Mouse (Mus musculus) inflammation-experienced regulatory T-cells, adult 6 months (primary cell): Measurements from ENCODE around the gene Zmynd8. TPM values are rescaled to one million over a fixed set of nuclear protein-coding genes. Genes with fewer than 3 reads are reported as not detected.

Experiments
- ATAC-seq: one replicate; pipeline ENCODE4 v1.8.0; 2017
- polyA plus RNA-seq, 3 experiments: library from polyadenylated mRNA; unstranded; fragments of 100-300 nt; shearing (Covaris generic); gene quantifications; one replicate each; pipeline ENCODE4 v1.2.1; 2017

Gene Zmynd8
- polyA plus RNA-seq, 3 experiments from 2014 or later = 43.3 to 65.6 (median 61.9) TPM

DNA sequence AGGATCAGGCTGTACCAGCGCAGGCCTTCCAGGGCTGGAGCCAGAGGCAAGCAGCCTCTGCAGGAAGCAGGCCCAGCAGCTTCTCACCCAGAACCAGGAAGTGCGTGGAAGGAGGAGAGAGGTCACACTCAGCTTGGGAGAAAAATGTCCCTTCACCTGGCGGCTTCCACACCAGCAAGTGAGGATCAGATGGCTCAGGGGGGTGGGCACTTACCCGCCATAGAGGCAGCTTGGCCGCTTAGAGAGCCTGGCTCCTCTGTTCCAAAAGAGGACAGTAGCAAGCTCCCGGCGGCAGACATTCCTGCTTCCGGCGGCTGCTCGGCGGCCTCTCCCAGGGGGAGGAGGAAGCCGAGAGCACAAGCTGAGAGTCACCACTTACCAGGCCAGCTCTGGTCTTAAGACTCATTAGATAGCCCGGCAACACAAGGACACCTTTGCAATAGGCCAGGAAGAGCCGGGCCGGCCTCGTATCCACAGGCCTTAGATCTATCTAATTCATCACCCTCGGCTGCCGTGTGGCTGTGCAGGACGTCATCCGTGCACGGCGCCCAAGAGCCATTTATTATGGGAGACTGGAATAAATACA is 40.9 kb downstream of the Zmynd8 start:
- no peak for ATAC-seq

DNA sequence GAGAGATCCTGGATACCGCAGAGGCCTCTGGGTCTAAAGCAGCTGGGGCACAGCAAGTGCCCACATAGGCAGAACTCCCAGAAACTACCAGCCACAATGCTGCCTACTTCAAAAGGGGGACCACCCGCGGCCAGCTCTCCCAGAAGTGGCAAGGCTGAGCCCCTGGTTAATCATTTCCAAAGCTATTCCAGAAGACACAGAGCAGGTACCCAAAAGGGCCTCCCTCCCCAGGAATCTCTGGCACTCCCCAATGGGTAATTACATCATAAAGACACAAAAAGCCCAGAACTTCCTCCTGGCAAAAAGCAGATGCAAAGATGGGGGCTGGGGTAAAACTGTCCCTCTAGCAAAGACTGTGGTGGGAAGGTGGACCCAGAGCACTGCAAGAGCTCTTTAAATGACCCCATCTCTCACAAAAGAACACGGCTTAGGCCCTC is 41.4 kb downstream of the Zmynd8 start:
- ATAC-seq = no peak

DNA sequence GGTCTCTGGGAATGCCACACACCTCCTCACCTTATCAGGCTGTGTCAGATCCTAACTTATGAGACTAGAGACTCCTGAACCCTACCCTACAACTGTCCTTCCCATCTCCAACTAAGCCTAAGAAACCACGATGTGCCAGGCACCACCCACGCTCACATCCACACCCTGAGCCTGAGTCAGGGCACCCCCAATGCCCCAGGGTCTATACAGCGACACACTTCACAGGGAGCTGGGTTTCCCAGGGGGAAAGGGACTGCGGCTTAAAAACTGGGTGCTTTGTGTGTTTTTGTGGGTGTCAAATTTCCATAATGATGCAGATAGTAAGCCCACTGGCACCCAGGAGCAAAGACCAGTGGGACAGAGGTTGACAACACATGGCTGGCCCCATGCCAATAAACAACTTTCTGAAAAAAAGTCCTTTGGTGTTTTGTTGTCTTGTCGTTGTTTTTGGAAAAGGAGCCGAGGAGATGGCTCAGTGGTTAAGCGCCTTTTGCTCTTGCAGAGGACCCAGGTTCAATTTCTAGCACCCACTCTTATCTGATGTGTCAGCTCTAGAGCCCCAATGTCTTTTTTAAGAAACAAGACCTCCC is 42.1 kb downstream of the Zmynd8 start:
- ATAC-seq = no peak

DNA sequence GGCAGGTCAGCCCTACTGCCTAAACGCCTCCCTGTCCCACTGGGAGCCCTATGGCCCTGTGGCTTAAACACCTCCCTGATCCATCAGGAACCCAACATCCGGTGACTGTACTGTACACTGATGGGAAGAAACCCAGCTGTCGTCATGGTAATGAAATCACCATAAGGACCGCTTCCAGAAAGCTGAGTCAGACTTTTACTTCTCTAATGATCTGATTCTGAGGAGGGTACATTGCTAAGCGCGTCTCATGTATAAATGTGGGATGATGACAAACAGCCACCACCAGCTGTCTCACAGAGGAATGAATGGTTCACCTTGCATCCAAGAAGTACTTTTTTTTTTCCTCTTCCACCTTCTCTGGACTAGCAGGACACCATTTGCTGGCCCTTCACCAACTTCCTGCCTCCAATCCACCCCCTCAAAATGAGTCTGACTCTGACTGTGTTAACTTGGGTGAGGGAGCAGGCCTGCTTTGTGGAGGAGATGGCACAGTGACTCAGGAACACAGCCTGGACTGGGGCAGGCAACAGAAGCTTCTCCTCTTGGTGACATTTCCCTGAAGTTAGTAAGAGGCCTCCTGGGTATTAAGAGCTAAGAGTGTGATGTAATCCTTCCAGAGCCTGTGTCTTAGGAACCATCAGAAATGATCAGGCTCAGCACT is 43.0 kb downstream of the Zmynd8 start:
- no peak for ATAC-seq

DNA sequence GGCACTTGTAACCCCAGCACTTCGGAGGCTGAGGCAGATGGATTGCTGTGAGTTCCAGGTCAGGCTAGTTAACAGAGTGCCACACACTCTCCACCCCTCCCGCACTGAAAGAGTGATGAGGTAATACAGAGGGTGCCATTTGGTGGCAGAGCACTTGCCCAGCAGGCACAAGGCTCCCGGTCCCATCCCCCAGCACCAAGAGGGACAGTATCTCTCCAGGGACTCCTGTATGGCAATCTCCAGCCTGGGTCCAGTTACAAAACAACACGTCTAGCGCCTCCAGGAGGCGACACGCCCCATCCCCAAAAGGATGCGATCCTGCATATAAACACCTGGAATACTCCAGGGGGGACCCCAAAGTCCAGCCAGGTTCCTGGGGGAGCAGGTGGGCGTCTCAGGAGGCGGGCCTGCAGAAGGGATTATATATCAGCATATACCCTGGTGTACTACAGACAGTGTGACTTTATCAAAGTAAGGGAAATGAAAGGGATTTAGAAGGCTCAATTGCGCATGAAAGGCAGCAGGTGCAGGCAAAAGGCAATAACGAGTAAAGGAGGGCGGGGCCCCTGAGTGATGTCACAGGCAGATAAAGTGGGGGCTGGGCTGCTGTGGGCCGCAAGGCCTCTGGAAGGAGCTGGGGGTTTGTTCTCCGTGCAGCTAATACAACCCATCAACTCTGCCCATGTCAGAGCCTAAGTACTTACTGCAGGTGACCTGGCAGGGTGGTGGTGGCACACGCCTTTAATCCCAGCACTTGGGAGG is 44.4 kb downstream of the Zmynd8 start:
- no peak for ATAC-seq

DNA sequence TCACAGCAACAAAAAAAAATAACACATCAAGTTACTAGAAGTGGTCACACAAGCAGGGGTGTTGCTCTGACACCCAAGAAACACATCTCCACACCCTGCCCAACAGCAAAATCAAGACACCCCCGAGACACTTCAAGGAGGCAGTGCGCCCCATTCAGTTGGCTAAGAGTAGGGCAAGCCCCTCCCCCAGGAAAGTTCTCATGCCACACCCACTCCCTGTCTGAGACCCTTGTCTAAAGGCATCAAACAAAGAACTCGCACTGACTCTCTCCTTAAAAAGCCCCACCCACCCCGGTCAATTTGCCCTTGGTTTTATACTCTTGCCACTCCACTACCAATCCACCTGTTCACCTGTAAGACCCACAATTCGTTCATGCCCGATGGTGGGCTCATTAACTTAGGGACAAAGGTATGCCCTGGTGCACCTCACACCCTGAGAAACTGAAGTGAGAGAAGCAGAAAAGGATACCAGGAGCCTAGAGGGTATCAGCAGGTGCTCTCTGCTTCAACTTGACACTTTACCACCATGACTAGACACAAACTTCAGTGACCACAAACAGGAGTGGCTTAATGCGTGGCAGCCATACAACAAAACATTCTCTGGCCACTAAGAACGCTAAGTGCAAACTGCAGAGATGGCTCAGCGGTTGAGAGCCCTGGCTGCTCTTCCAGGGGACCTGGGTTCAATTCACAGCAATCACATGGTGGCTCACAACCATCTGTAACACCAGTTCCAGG is 45.8 kb downstream of the Zmynd8 start:
- ATAC-seq = no peak

DNA sequence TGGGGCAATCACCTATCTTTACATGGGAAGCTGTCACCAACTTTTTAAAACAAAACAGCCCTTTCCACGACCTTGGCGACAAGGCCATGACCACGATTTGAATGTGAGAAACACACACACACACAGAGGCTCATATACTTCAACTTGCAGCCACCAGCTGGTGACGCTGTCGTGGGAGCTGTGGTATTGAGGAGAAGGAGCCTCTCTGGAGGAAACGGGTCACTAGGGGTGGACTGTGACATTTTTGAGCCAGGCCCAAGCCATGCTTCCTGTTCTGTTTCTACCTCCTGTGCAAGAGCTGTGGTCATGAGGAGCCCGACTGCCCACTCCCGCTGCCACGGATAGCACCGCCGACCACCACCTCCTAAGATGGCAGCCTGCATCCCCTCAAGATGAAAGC is 46.4 kb downstream of the Zmynd8 start:
- ATAC-seq = no peak

DNA sequence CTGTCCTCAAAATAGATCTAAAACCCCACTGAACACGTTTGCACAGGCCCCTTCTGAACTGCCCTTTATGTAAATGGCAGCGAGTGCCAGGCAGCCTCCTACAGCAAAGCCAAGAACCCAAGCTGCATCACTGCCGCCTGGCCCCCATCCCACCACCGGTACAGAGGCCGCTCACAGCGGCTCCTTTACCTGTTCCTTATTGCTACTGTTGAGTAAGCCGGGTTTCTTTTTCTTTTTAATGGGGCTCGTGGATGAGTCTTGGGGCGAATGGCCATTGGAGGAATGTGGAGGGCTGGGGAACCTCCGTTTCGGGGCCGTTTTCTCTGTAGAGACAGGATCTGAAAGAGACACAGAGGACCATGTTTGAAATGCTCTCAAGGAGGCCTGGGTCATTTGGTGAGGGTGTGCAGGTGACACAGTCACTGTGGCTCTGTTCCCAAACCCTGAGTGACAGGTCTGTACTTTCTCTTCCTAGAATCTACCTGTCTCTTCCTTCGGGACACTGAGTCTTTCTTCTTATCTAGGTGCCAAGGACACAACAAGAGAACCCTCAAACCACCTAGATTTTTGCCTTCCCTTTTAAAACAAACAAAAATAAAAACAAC is 46.9 kb downstream of the Zmynd8 start:
- no peak for ATAC-seq

DNA sequence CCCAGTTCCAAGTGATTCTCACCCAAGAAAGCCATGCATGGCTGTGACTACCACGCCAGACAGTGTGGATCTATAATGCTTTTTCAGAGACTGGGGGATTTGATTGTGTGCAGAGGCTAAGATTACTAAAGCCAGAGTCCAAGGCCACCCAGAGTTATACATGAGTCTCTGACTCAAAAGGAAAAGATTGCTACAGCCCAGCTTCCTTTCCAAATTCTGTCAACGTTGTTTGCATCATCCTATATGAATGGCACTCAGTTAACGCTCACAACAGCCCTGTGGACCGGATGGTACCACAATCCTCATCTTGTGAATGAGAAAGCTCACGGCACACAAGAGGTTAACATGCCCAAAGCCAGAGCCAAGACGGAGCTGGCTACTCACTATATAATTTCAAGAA is 48.0 kb downstream of the Zmynd8 start:
- ATAC-seq = no peak

DNA sequence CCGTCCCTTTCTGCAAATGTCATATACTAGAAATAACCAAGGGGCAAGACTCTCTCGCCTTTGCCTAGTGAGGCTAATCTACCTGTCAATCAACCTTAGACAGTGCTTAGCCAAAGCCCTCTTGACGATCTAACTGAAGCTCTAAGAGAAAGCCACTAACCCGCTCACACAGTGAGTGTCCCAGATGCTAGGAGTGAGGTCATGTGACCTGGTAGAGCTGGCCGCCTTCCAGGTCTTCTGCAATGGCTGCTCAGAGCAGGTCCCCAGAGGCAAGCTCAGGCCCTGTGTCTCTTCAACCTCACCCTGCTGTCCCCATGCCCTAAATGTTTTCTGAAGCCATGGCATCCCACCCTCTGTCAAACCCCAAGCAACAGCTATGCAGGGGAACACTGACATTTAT is 49.7 kb downstream of the Zmynd8 start:
- ATAC-seq = no peak

DNA sequence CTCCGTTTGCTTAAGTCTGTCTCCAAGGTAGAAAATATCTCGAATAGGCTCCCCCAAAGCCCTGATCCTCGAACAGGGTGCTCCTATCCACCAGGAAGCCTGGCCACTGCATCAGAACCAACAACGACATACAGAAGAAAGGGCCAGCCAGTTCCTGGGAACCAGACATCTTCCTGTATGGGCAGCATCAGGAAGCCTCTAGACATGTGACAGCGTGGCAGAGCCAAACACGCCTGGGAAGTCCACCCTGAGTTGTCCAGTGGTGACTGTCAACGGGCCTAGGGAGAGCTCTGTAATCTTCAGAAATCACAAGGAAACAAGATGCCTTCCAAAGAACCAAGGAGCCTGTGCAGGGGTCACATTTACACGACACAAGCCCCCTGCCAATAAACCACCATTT is 52.0 kb downstream of the Zmynd8 start:
- ATAC-seq = no peak

DNA sequence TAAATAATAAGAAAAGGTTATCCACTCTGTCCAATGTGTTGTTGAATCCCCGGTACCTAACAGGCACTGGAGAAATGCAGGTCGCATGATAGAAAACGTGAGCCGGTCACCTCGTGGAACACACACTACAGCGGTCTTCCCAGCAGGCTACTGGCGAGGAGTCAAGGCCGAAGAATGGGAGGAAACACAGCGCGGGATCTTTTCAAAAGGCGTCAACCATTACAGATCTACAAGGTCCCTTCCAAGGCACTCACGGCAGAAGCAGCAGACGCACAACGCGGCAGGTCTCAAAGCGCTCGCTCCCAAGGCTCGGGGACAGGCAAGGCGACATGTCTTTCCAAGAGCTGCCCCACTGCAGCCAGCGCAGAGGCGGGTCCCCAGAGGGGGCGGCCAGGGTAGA is 53.3 kb downstream of the Zmynd8 start:
- ATAC-seq = no peak

DNA sequence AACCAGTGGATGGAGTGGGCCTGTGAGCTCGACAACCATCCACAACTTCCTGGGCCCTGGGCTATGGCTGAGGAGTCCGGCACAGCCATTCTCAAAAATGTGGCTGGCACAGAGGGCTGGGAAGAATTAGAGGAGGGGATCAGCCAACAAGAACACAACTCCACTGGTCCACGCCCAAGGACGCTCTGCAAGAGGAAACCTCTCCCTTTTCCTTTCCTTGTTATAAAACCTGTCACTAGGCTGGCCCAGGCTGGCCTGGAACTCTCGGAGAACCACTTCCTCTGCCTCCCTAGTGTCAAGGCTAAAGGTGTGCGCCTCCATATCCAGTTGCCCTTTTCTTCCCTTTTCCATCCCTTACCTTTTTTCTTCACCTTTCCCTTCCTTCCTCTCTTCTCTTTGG is 55.5 kb downstream of the Zmynd8 start:
- ATAC-seq = no peak

DNA sequence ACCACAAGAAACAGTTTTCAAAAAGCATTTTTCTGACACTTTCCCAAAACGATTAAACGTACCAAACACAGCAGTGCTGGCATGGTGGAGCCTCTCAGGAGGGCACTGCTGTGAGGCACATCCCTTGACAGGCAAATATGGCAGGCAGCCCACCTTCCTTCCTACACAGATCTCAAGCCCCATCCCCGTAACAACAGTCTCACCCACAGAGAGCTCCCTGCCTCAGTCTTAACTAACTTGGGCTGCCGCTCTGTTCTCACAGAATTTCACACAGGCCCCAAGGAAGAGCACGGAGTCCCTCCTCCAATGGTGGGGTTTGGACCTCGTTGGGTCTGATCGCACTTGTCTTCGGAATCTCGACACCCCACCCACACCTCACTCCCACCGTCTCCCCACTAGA is 56.6 kb downstream of the Zmynd8 start:
- ATAC-seq = no peak

DNA sequence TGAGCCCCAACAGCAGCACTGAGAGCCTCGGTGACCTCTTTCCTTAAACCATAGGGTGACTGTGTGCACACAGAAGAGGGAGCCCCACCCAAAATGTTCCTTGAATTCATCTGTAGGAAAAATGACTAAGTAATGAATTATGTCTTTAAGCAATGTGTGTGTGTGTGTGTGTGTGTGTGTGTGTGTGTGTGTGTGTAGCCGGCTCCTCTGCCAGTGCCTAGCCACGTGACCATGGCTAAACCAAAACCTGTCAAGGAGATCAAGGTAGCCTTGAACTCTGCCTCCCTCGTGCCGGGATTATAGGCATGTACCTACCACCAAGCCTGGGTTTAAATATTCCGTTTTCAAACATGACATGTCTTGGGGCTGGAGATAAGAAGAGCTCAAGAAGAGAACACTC is 57.0 kb downstream of the Zmynd8 start:
- no peak for ATAC-seq

DNA sequence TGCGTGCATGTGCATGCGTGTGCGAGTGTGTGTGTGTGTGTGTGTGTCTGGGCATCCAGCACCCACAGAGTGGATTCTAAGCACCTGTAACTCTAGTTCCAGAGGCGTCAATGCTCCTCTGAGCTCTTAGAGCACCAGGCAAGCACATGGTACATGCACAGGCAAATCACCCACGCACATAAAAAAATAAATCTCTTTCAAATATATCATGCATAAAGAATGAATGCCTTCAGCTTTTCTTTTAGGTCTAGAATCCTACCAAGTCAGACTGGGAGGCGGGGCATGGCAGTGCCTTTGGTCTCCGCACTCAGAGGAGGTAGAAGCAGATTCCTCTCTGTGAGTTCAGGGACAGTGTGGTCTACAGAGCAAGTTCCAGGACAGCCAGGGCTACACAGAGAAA is 58.0 kb downstream of the Zmynd8 start:
- ATAC-seq = no peak

DNA sequence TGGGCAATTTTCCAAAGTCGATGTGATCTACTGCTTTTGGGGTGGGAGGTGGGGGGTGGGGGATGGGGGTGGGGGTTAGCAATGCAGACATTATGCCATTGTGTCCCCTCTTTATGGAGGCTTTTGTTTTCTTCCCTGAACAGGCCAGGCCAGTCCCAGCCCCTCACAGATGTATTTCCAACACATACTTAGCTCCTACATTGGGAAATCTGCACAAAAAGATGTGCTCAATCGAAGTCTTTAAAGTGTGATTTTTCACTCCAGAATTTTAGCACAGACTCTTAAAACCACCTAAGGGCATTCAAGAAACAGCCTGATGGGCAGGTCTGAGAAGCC is 59.5 kb downstream of the Zmynd8 start:
- ATAC-seq = no peak

DNA sequence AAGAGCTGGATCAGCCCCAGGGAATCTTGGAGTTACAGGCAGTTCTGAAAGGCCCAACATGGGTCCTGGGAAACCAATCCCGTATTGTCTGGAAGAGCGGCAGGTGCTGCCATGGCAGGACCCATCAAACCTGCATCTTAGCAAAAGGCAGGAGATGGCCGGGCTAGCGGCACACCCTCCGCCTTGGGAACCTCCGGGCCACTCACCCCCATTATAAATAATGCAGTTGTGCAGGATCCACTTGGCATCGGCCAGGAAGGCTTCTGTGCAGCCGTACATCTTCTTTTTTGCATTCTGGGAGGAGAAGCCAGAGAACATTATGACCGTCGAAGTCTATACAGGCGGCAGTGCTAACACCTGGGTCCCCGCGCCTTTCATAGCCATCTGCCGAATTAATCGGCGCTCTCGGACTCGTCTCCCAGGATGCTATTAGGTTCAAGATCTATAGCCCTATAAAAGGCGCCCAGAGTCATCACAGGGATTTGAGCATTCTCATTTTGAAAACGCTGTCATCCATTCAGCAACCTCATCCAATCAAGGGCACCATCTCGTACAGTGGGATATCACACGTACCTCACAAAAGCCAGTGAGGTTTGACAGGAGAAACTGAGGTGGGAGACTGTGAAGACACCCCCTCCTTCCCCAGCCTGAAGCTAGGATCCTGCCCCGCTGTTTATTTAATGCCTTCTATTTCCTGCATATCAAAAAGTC is 60.1 kb downstream of the Zmynd8 start:
- no peak for ATAC-seq

DNA sequence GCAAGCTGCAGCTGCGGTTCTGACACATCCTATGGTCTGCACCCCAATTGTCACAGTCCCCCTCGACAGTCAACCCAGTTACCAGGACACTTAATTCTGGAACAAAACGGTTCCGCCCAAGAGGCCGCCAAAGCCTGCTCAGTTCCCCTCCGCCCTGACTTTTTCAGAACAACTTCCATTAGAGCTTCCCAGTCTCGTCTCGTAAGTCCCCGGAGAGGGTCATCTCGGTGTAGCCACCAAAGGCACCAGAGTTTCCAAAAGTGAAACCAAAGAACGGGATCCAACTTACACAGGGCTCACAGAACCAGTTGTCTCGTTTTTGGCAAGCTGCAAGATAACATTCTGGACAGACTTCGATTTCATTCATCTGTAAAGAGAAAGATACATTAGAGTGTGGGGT is 64.2 kb downstream of the Zmynd8 start:
- ATAC-seq = no peak

DNA sequence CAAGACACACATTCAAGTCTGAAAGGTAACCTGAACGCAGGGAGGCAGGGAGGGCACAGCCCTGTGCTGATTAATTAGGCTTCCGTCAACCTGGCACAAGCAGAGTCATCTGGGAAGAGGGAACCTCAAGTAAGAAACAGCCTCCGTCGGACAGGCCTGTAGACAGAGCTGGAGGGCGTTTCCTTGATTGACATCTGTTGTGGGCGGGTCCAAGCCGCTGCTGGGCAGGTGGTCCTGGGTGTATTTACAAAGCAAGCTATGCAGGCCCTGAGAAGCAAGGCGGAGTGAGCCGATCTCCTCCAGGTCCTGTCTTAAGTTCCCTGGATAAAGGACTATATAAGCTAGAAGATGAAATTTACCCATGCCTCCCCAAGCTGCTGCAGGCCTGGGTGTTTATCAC is 65.3 kb downstream of the Zmynd8 start:
- ATAC-seq = no peak

DNA sequence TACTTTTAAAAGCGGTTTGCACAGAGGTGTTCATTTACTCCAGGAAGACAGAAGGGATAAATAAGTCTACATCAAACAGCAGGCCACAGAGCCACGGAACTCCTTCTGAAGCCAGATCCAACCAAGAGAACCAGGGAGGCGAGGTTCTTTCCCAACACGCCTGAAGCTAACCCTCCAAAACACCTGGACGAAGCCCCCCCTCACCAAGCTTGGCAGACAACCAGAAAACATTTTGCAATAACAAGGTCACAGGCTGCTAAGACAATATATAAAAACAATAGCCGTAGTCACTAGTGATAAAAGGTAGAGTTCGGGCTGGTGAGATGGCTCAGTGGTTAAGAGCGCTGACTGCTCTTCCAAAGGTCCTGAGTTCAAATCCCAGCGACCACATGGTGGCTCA is 66.1 kb downstream of the Zmynd8 start:
- no peak for ATAC-seq

DNA sequence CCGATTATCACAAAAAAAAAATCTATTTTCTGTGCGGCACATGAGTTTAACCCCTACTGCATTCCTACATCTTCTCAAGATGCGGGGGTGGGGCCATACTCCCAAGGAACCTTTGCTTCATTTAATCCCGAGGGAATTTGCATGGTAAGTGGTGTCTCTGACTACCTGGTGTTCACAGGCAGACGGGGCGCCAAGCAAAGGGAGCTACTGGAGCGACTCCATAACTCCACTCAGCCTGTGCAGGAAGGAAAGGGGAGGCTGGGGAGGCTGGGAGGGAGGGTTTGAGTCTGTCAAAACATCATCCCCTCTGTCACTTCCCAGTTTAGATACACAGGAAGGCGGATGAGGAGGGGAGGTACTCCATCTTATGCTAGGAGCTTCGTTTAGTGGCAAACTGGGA is 66.5 kb downstream of the Zmynd8 start:
- ATAC-seq = no peak
